In the genomic region with DNA sequence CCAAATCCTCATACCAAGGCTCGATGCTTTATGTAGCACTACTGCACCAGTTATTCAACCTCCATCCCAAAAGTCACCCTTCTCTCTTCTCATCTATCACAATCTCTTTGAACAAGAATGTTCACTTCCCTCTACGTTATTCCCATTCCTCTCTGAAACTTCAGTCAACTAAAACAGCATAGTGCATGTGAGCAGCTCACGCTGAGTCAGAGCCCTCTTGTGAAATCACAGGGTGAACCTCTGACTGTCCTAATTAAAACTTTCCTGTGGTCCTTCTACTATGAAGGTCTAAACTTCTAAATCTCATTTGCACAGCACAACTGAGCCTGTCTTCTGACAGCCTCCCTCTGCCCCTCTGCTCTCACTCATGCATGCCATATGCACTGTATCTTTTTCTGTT, we compare ENCODE assay signal across 25 mouse cellular contexts. TPM values are rescaled to one million over a fixed set of nuclear protein-coding genes. Genes with fewer than 3 reads are reported as not detected.
DNase-seq lines count a peak whose midpoint lies in the region; ATAC-seq and TF ChIP-seq lines count a peak whose summit lies in the region.
"Had no signal": no experiment of that assay in that cellular context is flagged by ENCODE, and none has a peak within 500 bp of the region (broad histone marks: within the 10 kb centered on the region; RNA-seq: fewer than 3 reads in every experiment).

No protein-coding gene starts in this region.

- TF ChIP-seq POLR2A in cerebellum, adult 2 months (IDR thresholded peaks at IDR 0.05; ENCODE audit: borderline replicate concordance, insufficient read depth, low read length): no peak

- H3K27me3 ChIP-seq in cerebellum, adult 2 months (ENCODE audit: control insufficient read depth, insufficient read depth, low read length): no peaks in the 10 kb centered on the region
- no peaks in the 10 kb centered on the region for H3K27me3 ChIP-seq in heart, embryonic 11.5 days (ENCODE audit: control insufficient read depth, insufficient read depth, low read length)
- H3K27me3 ChIP-seq: embryonic facial prominence, embryonic 13.5 days; forebrain, embryonic 12.5 days; forebrain, embryonic 15.5 days; hindbrain, embryonic 12.5 days; hindbrain, embryonic 15.5 days had no signal

- ATAC-seq in megakaryocyte, adult 5-6 weeks (ENCODE audit: poor library complexity, severe bottlenecking): peak; percentile 40
- ATAC-seq in heart, embryonic 11.5 days (replicated peaks; ENCODE audit: insufficient number of reproducible peaks, low FRiP score, low TSS enrichment): no peak
- ATAC-seq: CD4-positive, CD25-positive, alpha-beta regulatory T cell, adult 4 months; forebrain, embryonic 15.5 days; intestine, postnatal 0 days had no signal

- WGBS in cerebellum, adult 2 months: 92% methylated on average over 3 of the region's 3 CpGs
- 80% methylated on average over 3 of the region's 3 CpGs for whole genome bisulfite sequencing in heart, embryonic 11.5 days (ENCODE audit: insufficient replicate concordance)

- H3K9ac ChIP-seq in heart, embryonic 11.5 days (ENCODE audit: low read depth, low read length): no peak overlapping the region
- H3K9ac ChIP-seq: embryonic facial prominence, embryonic 13.5 days; forebrain, embryonic 12.5 days; forebrain, embryonic 15.5 days; hindbrain, embryonic 12.5 days; hindbrain, embryonic 15.5 days had no signal

- no peak overlapping the region for H3K4me3 ChIP-seq in cerebellum, adult 2 months (replicated peaks; ENCODE audit: insufficient read depth, low read depth, low read length)
- H3K4me3 ChIP-seq in heart, embryonic 11.5 days (ENCODE audit: low read depth, low read length): no peak overlapping the region
- H3K4me3 ChIP-seq: embryonic facial prominence, embryonic 10.5 days; embryonic facial prominence, embryonic 13.5 days; erythroblast, embryonic 14.5 days; forebrain, embryonic 12.5 days; forebrain, embryonic 15.5 days; heart, adult 2 months; heart, embryonic 10.5 days; hindbrain, embryonic 12.5 days; hindbrain, embryonic 15.5 days had no signal

- no peaks in the 10 kb centered on the region for H3K9me3 ChIP-seq in heart, embryonic 11.5 days (replicated peaks; ENCODE audit: control insufficient read depth, low read length)
- H3K9me3 ChIP-seq: embryonic facial prominence, embryonic 10.5 days; embryonic facial prominence, embryonic 13.5 days; forebrain, embryonic 12.5 days; forebrain, embryonic 15.5 days; heart, embryonic 10.5 days; hindbrain, embryonic 12.5 days; hindbrain, embryonic 15.5 days had no signal

- H3K27ac ChIP-seq in cerebellum, adult 2 months (ENCODE audit: insufficient read depth, low read length): no peak overlapping the region
- H3K27ac ChIP-seq in heart, embryonic 11.5 days (ENCODE audit: low read depth, low read length): no peak overlapping the region
- H3K27ac ChIP-seq: embryonic facial prominence, embryonic 10.5 days; embryonic facial prominence, embryonic 13.5 days; forebrain, embryonic 12.5 days; forebrain, embryonic 15.5 days; heart, adult 2 months; heart, embryonic 10.5 days; hindbrain, embryonic 12.5 days; hindbrain, embryonic 15.5 days had no signal

- TF ChIP-seq CTCF in cerebellum, adult 2 months (IDR thresholded peaks at IDR 0.05; ENCODE audit: borderline replicate concordance, insufficient read depth, low read depth, low read length): no peak

- peak; percentile 9 for DNase-seq in adrenal gland, adult 8-10 months
- no peak for DNase-seq in adrenal gland, postnatal 4 days (ENCODE audit: low spot score in 2 of 2)
- DNase-seq in adrenal gland, postnatal 25 days: peak; percentile 20
- DNase-seq in lung, postnatal 14 days: no peak
- no peak for DNase-seq in cerebellum, adult 2 months
- DNase-seq: cerebellum, adult 18-20 months; cerebellum, postnatal 10 days; cerebellum, postnatal 36 days; embryo, embryonic 11 days; gastrocnemius, postnatal 25 days; heart, adult 2 months had no signal

- no peaks in the 10 kb centered on the region for H3K4me1 ChIP-seq in cerebellum, adult 2 months (ENCODE audit: control insufficient read depth, insufficient read depth, low read length)
- no peaks in the 10 kb centered on the region for H3K4me1 ChIP-seq in heart, embryonic 11.5 days (ENCODE audit: control insufficient read depth, insufficient read depth, low read length)
- H3K4me1 ChIP-seq: embryonic facial prominence, embryonic 10.5 days; embryonic facial prominence, embryonic 13.5 days; forebrain, embryonic 12.5 days; forebrain, embryonic 15.5 days; heart, embryonic 10.5 days; hindbrain, embryonic 12.5 days; hindbrain, embryonic 15.5 days had no signal

- H3K4me2 ChIP-seq in heart, embryonic 11.5 days: no peak overlapping the region
- H3K4me2 ChIP-seq: embryonic facial prominence, embryonic 13.5 days; forebrain, embryonic 12.5 days; forebrain, embryonic 15.5 days; hindbrain, embryonic 12.5 days; hindbrain, embryonic 15.5 days had no signal

- H3K36me3 ChIP-seq in heart, embryonic 11.5 days (ENCODE audit: control insufficient read depth, insufficient read depth, low read length): no peaks in the 10 kb centered on the region
- H3K36me3 ChIP-seq: embryonic facial prominence, embryonic 10.5 days; embryonic facial prominence, embryonic 13.5 days; forebrain, embryonic 12.5 days; forebrain, embryonic 15.5 days; heart, embryonic 10.5 days; hindbrain, embryonic 12.5 days; hindbrain, embryonic 15.5 days had no signal

RNA-seq across cellular contexts. Expression of a gene that starts 30.5 kb away (rescaled TPM):
- total RNA-seq in adrenal gland, adult 8-10 months (2022): 1 to 10 TPM; 3.1 to 5.9 (median 4.6) TPM
- total RNA-seq in adrenal gland, postnatal 4 days (2021): 10 to 100 TPM; 10.9 to 22.0 TPM
- total RNA-seq in adrenal gland, postnatal 25 days (2021): 5.2 and 6.7 TPM in 2 replicates
- 7.2 and 8.1 TPM in 2 replicates for total RNA-seq in megakaryocyte, adult 5-6 weeks (2015)
- total RNA-seq in megakaryocyte, adult 5-6 weeks (2017): 4.1 and 8.0 TPM in 2 replicates
- polyA plus RNA-seq in cerebellum, adult 2 months (2012; rRNA removed): 7.0 and 7.4 TPM in 2 replicates
- polyA plus RNA-seq in heart, embryonic 11.5 days (2014; fragmentation: Nextera tagmentation; extraction: Ambion mirVana): 3.1 and 3.8 TPM in 2 replicates
- total RNA-seq: MEL had no signal
- polyA plus RNA-seq: C2C12; CD4-positive, CD25-positive, alpha-beta regulatory T cell, adult 4 months; erythroblast, embryonic 14.5 days had no signal

Comparison
In these comparisons a context has a peak if more than half of its experiments do, and no peak if none do; other contexts are left out.
1. DNase-seq: peak in adrenal gland, adult 8-10 months (single experiment) and adrenal gland, postnatal 25 days (single experiment); none in adrenal gland, postnatal 4 days (0 of 2), lung, postnatal 14 days (single experiment) and cerebellum, adult 2 months (0 of 2).